Mouse (Mus musculus): ENCODE measurements around the gene Mfsd11.

GRCm38 (mm10) chr11:116842531-116843260 lies 9.5 kb upstream of the Mfsd11 start:
- TF ChIP-seq CTCF (IDR thresholded peaks at IDR 0.05; ENCODE audit: low read depth) (peak; percentile 31; the same call in 1 of the 2 replicates), EP300 (IDR thresholded peaks at IDR 0.05; ENCODE audit: low read depth) (no peak)

Measured in liver, postnatal 0 days (tissue).